Mouse (Mus musculus) lung, postnatal 0 days (tissue): ENCODE results near the gene Exosc7. TPM values are rescaled to one million over a fixed set of nuclear protein-coding genes. Genes with fewer than 3 reads are reported as not detected.

ENCODE experiments used
- ATAC-seq: fragments of 200-750 bp; cut with Nextera tagmentation; 2 replicates; pipeline ENCODE4 v1.8.0; 2017; ENCODE audit warnings: moderate library complexity
- DNase-seq: peaks from one replicate; pipeline ENCODE4 v3.0.0-alpha.2; 2016; ENCODE audit warnings: low spot score
- H3K27ac ChIP-seq: fragments of 300-500 bp; sonication (generic); 2 replicates; pipeline ENCODE4 v1.5.1; 2014; ENCODE audit warnings: antibody characterized with exemption, mild to moderate bottlenecking, low read length, mixed read lengths
- H3K27me3 ChIP-seq: fragments of 300-500 bp; sonication (generic); replicated peaks from 2 replicates; pipeline ENCODE4 v1.6.1; 2014; ENCODE audit warnings: low read length, mixed read lengths; ENCODE audit not compliant: insufficient read depth
- H3K36me3 ChIP-seq: fragments of 300-500 bp; sonication (generic); 2 replicates; pipeline ENCODE4 v1.6.1; 2014; ENCODE audit warnings: low read length, mixed read lengths; ENCODE audit not compliant: insufficient read depth
- H3K4me1 ChIP-seq: fragments of 300-500 bp; sonication (generic); 2 replicates; pipeline ENCODE4 v1.6.1; 2014; ENCODE audit warnings: antibody characterized with exemption, low read depth, low read length, mixed read lengths; ENCODE audit not compliant: insufficient read depth
- H3K4me2 ChIP-seq: fragments of 300-500 bp; sonication (generic); replicated peaks from 2 replicates; pipeline ENCODE4 v1.6.1; 2014; ENCODE audit warnings: low read depth, mild to moderate bottlenecking, low read length, moderate library complexity, mixed read lengths
- H3K4me3 ChIP-seq: fragments of 300-500 bp; sonication (generic); 2 replicates; pipeline ENCODE4 v1.5.1; 2014; ENCODE audit warnings: low read depth, low read length
- H3K9ac ChIP-seq: fragments of 300-500 bp; sonication (generic); replicated peaks from 2 replicates; pipeline ENCODE4 v1.6.1; 2014; ENCODE audit warnings: low read depth, mild to moderate bottlenecking
- H3K9me3 ChIP-seq: fragments of 300-500 bp; sonication (generic); 2 replicates; pipeline ENCODE4 v1.6.1; 2016; ENCODE audit warnings: low read length, mixed read lengths
- CTCF ChIP-seq: IDR thresholded peaks from 2 replicates; pipeline ENCODE4 v1.5.1; 2016; ENCODE audit warnings: antibody characterized with exemption, mild to moderate bottlenecking
- EP300 ChIP-seq: IDR thresholded peaks from 2 replicates; pipeline ENCODE4 v1.6.1; 2016; ENCODE audit warnings: antibody characterized with exemption, mild to moderate bottlenecking, control low read depth
- WGBS: fragments of 180-500 bp; shearing (Covaris S2); extraction: QIAGEN DNeasy Blood & Tissue Kit; methylation state at CpG from one replicate; pipeline ENCODE4 v1.1.7; 2014; 5-methylcytosine and 5-hydroxymethylcytosine counted together
- polyA plus RNA-seq: library from polyadenylated mRNA; unstranded; fragments of >200 nt; fragmentation: Nextera tagmentation; extraction: Ambion mirVana; gene quantifications from 2 replicates; pipeline ENCODE4 v1.2.1, GENCODE M21; 2015

The Exosc7 gene
- polyA plus RNA-seq, 1 experiment from 2014 or later, result 145 TPM

DNA sequence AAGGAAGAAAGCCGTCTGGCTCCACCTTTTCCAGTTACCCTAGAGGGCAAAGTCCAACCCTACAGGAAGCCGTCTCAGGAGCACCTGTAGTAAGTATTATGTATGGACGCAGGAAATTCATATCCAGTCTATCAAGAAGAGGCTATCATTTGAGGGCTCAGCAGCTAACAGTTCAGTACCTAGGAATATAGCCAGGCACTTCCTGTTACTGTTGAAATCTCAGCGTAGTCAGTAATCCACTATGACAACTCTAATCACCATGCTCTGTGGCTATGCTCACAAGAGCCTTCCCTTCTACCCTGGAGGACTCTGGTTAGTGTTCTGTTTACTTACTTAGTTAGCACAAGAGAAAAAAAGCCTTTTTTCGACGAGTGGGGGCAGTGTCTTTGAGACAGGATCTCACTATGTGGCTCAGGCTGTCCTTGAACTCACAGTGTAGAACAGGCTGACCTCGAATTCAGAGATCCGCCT is 1.2 kb upstream of the Exosc7 start:
- DNase-seq, result peak; percentile 49
- Histone ChIP-seq H3K27me3 (no peaks in the 10 kb centered on the region), H3K27ac (peak overlapping the region; percentile 98), H3K36me3 (no peaks in the 10 kb centered on the region), H3K4me3 (no peak overlapping the region), H3K4me2 (peak overlapping the region; percentile 88), H3K9me3 (no peaks in the 10 kb centered on the region), H3K9ac (peak overlapping the region; percentile 88; the same call in 1 of the 2 replicates), H3K4me1 (peaks cover 15% of the 10 kb centered on the region; the same call in 1 of the 2 replicates)
- 34% methylated on average over 8 of the region's 8 CpGs for WGBS
- ATAC-seq, result no peak
- TF ChIP-seq EP300 (0 out of 2 replicates have a peak, but pooled peaks have one; percentile 27), CTCF (peak; percentile 6; the same call in 1 of the 2 replicates)

DNA sequence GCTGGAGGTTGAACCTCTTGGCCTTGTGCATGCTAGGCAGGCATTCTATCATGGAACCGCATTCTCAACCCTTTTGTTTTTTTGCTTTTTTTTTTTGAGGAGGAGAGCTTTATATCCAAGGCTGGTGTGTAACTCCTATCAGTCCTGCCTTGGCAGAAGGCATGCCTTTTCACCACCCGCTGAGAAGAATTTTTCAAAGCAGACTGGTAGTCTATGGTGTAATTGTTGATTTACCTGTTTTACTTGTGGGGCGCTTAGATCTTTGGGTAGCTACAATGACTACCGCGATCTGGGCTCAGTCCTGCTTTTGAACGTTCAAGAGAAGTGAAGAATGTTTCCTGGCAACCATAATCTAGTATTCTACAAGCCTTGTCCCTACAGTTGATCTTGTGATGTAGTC is 916 bp downstream of the Exosc7 start:
- Histone ChIP-seq H3K4me1 (peaks cover 15% of the 10 kb centered on the region; the same call in 1 of the 2 replicates), H3K27ac (peak overlapping the region; percentile 98), H3K36me3 (peaks cover 3% of the 10 kb centered on the region; the same call in 1 of the 2 replicates), H3K9ac (peak overlapping the region; percentile 88; the same call in 1 of the 2 replicates), H3K9me3 (no peaks in the 10 kb centered on the region), H3K27me3 (no peaks in the 10 kb centered on the region), H3K4me3 (peak overlapping the region; percentile 94), H3K4me2 (peak overlapping the region; percentile 88)
- TF ChIP-seq CTCF (no peak), EP300 (no peak)
- 40% methylated on average over 6 of the region's 6 CpGs for WGBS
- DNase-seq, result peak; percentile 33
- no peak for ATAC-seq

- peaks cover 20% of the 10 kb centered on the region for H3K36me3 ChIP-seq
- no peak overlapping the region for H3K4me3 ChIP-seq
- no peaks in the 10 kb centered on the region for H3K9me3 ChIP-seq
- H3K4me2 ChIP-seq, result peak overlapping the region; percentile 20
- no peak for TF ChIP-seq EP300
- no peak for TF ChIP-seq CTCF
- WGBS, result 93% methylated on average over 1 of the region's 1 CpGs
- no peak for ATAC-seq
- no peaks in the 10 kb centered on the region for H3K27me3 ChIP-seq
- no peak overlapping the region for H3K9ac ChIP-seq
- peak overlapping the region; percentile 26; the same call in 1 of the 2 replicates for H3K27ac ChIP-seq
- DNase-seq, result no peak
- H3K4me1 ChIP-seq, result peaks cover 15% of the 10 kb centered on the region; the same call in 1 of the 2 replicates
Measured at GRCm38 (mm10) chr9:123115566-123115965, 2.6 kb downstream of the Exosc7 start.

DNA sequence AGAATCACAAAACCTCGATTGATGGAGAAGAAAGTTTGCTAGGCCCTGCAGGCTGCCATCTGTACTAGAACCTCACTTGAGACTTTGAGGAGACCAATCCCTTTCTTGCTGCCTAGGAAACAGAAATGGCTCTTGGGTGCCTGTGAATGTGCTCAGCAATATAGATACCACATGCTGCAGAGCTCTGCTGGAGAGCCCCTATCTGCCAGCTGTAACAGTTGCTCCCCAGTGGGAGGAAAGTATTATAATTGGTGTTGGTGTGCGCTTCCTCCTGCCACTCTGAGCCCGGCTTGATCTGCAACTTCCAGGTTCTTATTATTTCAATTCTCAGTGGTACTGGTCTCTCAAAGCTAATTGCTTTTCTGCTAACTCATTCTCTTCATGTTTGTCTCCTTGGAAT is 10.0 kb downstream of the Exosc7 start:
- no peak for DNase-seq
- Histone ChIP-seq H3K4me1 (no peaks in the 10 kb centered on the region), H3K27me3 (no peaks in the 10 kb centered on the region), H3K27ac (no peak overlapping the region), H3K9me3 (no peaks in the 10 kb centered on the region), H3K9ac (no peak overlapping the region), H3K36me3 (peaks cover 48% of the 10 kb centered on the region), H3K4me2 (no peak overlapping the region), H3K4me3 (no peak overlapping the region)
- ATAC-seq, result no peak
- TF ChIP-seq CTCF, result no peak
- TF ChIP-seq EP300, result no peak
- 86% methylated on average over 3 of the region's 3 CpGs for WGBS

- Histone ChIP-seq H3K27me3 (no peaks in the 10 kb centered on the region), H3K27ac (peak overlapping the region; percentile 60), H3K4me2 (no peak overlapping the region), H3K9me3 (no peaks in the 10 kb centered on the region), H3K36me3 (peaks cover 53% of the 10 kb centered on the region), H3K4me3 (no peak overlapping the region), H3K4me1 (no peaks in the 10 kb centered on the region), H3K9ac (no peak overlapping the region)
- TF ChIP-seq CTCF (peak; percentile 86), EP300 (no peak)
- peak; percentile 85 for DNase-seq
- peak; percentile 81 for ATAC-seq
- 71% methylated on average over 6 of the region's 6 CpGs for WGBS
Measured at GRCm38 (mm10) chr9:123123571-123124412, 10.8 kb downstream of the Exosc7 start.

DNA sequence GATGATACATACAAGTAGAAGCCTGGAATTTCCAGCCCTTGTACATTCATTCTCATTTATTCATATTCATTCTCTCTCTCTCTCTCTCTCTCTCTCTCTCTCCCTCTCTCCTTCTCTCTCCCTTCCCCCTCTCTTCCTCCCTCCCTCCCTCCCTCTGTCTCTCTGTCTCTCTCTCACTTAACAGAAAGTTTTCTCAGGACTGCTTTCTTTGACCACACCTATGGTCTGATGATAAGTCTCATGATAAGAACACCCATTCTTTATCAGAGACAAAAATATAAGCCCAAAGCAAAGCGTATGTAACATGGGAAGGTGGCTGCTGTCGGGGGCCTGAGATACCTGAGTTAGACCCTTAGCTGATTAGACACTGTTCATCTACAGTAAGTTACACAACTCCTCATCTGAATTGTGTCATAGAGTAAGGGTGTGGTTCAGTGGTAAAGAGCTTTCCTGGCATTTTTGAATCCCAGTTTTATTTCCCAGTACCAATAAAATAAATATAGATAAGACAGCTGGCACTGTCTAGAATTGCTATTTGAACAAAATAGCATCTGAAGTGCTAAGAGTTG is 11.5 kb downstream of the Exosc7 start:
- ATAC-seq (no peak), DNase-seq (no peak)
- Histone ChIP-seq H3K27ac (0 out of 2 replicates have a peak overlapping the region, but pooled peaks have one; percentile 60), H3K9me3 (no peaks in the 10 kb centered on the region), H3K9ac (no peak overlapping the region), H3K4me2 (no peak overlapping the region), H3K4me1 (no peaks in the 10 kb centered on the region), H3K36me3 (peaks cover 52% of the 10 kb centered on the region), H3K4me3 (no peak overlapping the region), H3K27me3 (no peaks in the 10 kb centered on the region)
- WGBS, result 58% methylated on average over 2 of the region's 2 CpGs
- TF ChIP-seq EP300 (no peak), CTCF (no peak)
